Mouse (Mus musculus): Measurements from ENCODE around the gene Psg16. TPM values are rescaled to one million over a fixed set of nuclear protein-coding genes. Genes with fewer than 3 reads are reported as not detected.

The Psg16 gene
- polyA plus RNA-seq, 1 experiment = 3.3 TPM

DNA sequence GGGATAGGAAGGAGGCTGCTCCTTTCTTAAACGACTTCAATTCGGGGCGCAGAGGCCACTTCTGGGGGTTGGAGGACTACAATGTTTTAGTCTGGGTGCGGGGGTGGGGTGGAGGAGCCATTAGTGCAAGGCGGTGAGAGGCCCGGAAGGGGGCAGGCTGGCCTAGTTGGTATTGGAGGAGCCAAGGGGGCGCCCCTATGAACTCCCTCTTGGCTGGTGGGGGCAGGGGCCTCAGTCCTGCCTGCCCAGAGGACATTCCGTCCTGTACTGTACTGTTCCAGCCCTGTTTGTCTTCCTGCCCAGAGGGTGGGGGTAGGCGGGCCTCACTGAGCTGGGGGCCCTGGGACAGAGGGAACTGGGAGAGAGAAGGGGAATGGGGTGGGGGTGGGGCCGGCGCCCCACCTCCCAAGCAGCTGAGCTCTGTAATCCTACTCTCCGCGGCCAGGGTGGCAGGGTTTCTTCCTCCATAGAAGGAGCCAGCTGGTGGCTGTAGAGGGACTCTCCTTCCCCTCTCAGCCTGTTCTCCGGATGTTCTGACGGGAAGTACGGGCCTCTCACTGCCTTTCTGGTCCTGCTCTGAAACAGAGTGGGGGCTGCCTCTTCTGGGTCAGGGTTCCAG lies 15.7 kb upstream of the Psg16 start:
- TF ChIP-seq POLR2A (IDR thresholded peaks at IDR 0.05; ENCODE audit: insufficient read depth, low read length) = no peak
- TF ChIP-seq EP300 (IDR thresholded peaks at IDR 0.05; ENCODE audit: insufficient read depth, low read depth, low read length) = no peak
- TF ChIP-seq CTCF (IDR thresholded peaks at IDR 0.05; ENCODE audit: low read depth, low read length) = no peak
- no peaks in the 10 kb centered on the region for H3K36me3 ChIP-seq (ENCODE audit: control insufficient read depth, insufficient read depth, low read length, poor library complexity, severe bottlenecking)
- no peaks in the 10 kb centered on the region for H3K9me3 ChIP-seq (replicated peaks; ENCODE audit: control insufficient read depth, insufficient read depth, low read length, poor library complexity, severe bottlenecking)
- peak overlapping the region; percentile 42; the same call in 1 of the 2 replicates for H3K9ac ChIP-seq (ENCODE audit: low read depth, poor library complexity, severe bottlenecking)
- H3K27me3 ChIP-seq (ENCODE audit: control insufficient read depth, insufficient read depth, low read length, poor library complexity, severe bottlenecking) = no peaks in the 10 kb centered on the region
- peak overlapping the region; percentile 71 for H3K27ac ChIP-seq (ENCODE audit: insufficient read depth, low read length)
- H3K4me1 ChIP-seq (ENCODE audit: control insufficient read depth, insufficient read depth, low read length) = peaks cover 1% of the 10 kb centered on the region
- peak overlapping the region; percentile 24; the same call in 1 of the 2 replicates for H3K4me3 ChIP-seq (ENCODE audit: low read depth, low read length)

GRCm38 (mm10) chr7:17058816-17059462 lies 14.9 kb upstream of the Psg16 start:
- H3K27ac ChIP-seq (ENCODE audit: insufficient read depth, low read length) = peak overlapping the region; percentile 71
- H3K27me3 ChIP-seq (ENCODE audit: control insufficient read depth, insufficient read depth, low read length, poor library complexity, severe bottlenecking) = no peaks in the 10 kb centered on the region
- TF ChIP-seq EP300 (IDR thresholded peaks at IDR 0.05; ENCODE audit: insufficient read depth, low read depth, low read length) (no peak), CTCF (IDR thresholded peaks at IDR 0.05; ENCODE audit: low read depth, low read length) (no peak), POLR2A (IDR thresholded peaks at IDR 0.05; ENCODE audit: insufficient read depth, low read length) (no peak)
- no peaks in the 10 kb centered on the region for H3K36me3 ChIP-seq (ENCODE audit: control insufficient read depth, insufficient read depth, low read length, poor library complexity, severe bottlenecking)
- peak overlapping the region; percentile 42; the same call in 1 of the 2 replicates for H3K9ac ChIP-seq (ENCODE audit: low read depth, poor library complexity, severe bottlenecking)
- H3K4me3 ChIP-seq (ENCODE audit: low read depth, low read length) = no peak overlapping the region
- peaks cover 1% of the 10 kb centered on the region for H3K4me1 ChIP-seq (ENCODE audit: control insufficient read depth, insufficient read depth, low read length)
- H3K9me3 ChIP-seq (replicated peaks; ENCODE audit: control insufficient read depth, insufficient read depth, low read length, poor library complexity, severe bottlenecking) = no peaks in the 10 kb centered on the region

DNA sequence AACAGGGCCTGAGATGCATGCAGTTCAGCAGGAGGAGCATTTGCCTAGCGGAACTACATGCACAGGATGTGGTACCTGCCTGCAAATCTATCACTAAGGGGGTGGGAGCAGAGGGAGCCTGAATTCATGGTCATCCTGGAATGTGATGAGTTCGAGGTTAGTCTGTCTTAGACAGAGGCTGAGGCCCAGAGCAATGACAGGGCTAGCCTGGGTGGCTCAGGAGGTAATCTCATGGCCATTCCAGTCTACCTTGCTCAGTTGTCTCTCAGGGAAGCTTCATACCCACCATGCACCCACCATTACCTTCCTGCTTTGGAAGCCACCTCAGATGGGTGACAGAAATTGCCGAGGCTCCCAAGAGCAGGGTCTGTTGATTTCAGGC lies 14.4 kb upstream of the Psg16 start:
- Histone ChIP-seq H3K36me3 (ENCODE audit: control insufficient read depth, insufficient read depth, low read length, poor library complexity, severe bottlenecking) (no peaks in the 10 kb centered on the region), H3K27me3 (ENCODE audit: control insufficient read depth, insufficient read depth, low read length, poor library complexity, severe bottlenecking) (no peaks in the 10 kb centered on the region), H3K27ac (ENCODE audit: insufficient read depth, low read length) (no peak overlapping the region), H3K9ac (ENCODE audit: low read depth, poor library complexity, severe bottlenecking) (no peak overlapping the region), H3K4me1 (ENCODE audit: control insufficient read depth, insufficient read depth, low read length) (peaks cover 1% of the 10 kb centered on the region), H3K9me3 (replicated peaks; ENCODE audit: control insufficient read depth, insufficient read depth, low read length, poor library complexity, severe bottlenecking) (no peaks in the 10 kb centered on the region), H3K4me3 (ENCODE audit: low read depth, low read length) (no peak overlapping the region)
- TF ChIP-seq POLR2A (IDR thresholded peaks at IDR 0.05; ENCODE audit: insufficient read depth, low read length) (no peak), CTCF (IDR thresholded peaks at IDR 0.05; ENCODE audit: low read depth, low read length) (no peak), EP300 (IDR thresholded peaks at IDR 0.05; ENCODE audit: insufficient read depth, low read depth, low read length) (no peak)

- Histone ChIP-seq H3K27me3 (ENCODE audit: control insufficient read depth, insufficient read depth, low read length, poor library complexity, severe bottlenecking) (no peaks in the 10 kb centered on the region), H3K9ac (ENCODE audit: low read depth, poor library complexity, severe bottlenecking) (no peak overlapping the region), H3K27ac (ENCODE audit: insufficient read depth, low read length) (no peak overlapping the region), H3K36me3 (ENCODE audit: control insufficient read depth, insufficient read depth, low read length, poor library complexity, severe bottlenecking) (no peaks in the 10 kb centered on the region), H3K4me1 (ENCODE audit: control insufficient read depth, insufficient read depth, low read length) (peaks cover 1% of the 10 kb centered on the region), H3K4me3 (ENCODE audit: low read depth, low read length) (no peak overlapping the region), H3K9me3 (replicated peaks; ENCODE audit: control insufficient read depth, insufficient read depth, low read length, poor library complexity, severe bottlenecking) (no peaks in the 10 kb centered on the region)
- no peak for TF ChIP-seq EP300 (IDR thresholded peaks at IDR 0.05; ENCODE audit: insufficient read depth, low read depth, low read length)
- TF ChIP-seq CTCF (IDR thresholded peaks at IDR 0.05; ENCODE audit: low read depth, low read length) = no peak
- no peak for TF ChIP-seq POLR2A (IDR thresholded peaks at IDR 0.05; ENCODE audit: insufficient read depth, low read length)
Observed at GRCm38 (mm10) chr7:17060031-17060781, 13.6 kb upstream of the Psg16 start.

DNA sequence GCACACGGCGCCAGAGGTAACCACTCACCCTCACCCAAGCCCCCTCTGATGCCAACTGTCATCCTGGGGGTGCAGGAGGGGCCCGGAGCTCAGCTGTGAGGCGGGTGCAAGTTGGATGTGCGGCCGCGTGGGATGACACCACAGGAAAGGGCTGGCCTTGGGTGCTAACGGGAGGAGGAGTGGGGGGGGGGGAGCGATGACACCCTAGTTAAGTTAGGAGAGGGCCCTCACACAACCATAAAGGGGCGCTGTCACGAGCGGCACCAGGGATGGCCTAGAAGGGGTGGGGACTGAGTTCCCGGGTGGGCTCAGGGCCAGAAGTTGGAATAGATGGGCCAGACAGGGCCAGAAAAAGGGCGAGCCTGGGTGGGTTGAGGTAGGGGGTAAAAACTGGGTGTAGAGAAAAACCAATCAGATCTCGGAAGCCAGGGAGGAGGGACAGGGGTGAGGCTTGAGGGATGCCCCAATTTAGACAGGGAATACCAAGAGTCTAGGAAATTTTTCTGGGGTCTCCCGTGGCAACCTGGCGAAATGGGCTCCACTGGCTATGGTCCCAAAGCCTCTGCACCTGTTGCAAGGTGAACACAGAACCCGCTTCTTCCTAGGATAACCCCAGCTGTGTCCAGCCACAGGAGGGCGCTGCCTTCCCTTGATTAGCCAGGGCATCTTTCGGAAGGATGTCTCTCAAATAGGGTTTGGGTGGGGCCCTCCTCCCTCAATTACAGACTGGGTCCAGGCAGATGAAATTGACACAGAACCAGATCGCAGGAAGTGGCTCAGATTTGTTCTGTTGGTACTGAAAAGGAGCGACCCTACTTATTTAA lies 12.8 kb upstream of the Psg16 start:
- TF ChIP-seq EP300 (IDR thresholded peaks at IDR 0.05; ENCODE audit: insufficient read depth, low read depth, low read length) (no peak), CTCF (IDR thresholded peaks at IDR 0.05; ENCODE audit: low read depth, low read length) (peak; percentile 65), POLR2A (IDR thresholded peaks at IDR 0.05; ENCODE audit: insufficient read depth, low read length) (no peak)
- Histone ChIP-seq H3K9me3 (replicated peaks; ENCODE audit: control insufficient read depth, insufficient read depth, low read length, poor library complexity, severe bottlenecking) (no peaks in the 10 kb centered on the region), H3K36me3 (ENCODE audit: control insufficient read depth, insufficient read depth, low read length, poor library complexity, severe bottlenecking) (no peaks in the 10 kb centered on the region), H3K9ac (ENCODE audit: low read depth, poor library complexity, severe bottlenecking) (no peak overlapping the region), H3K27ac (ENCODE audit: insufficient read depth, low read length) (no peak overlapping the region), H3K27me3 (ENCODE audit: control insufficient read depth, insufficient read depth, low read length, poor library complexity, severe bottlenecking) (no peaks in the 10 kb centered on the region), H3K4me1 (ENCODE audit: control insufficient read depth, insufficient read depth, low read length) (peaks cover 1% of the 10 kb centered on the region), H3K4me3 (ENCODE audit: low read depth, low read length) (no peak overlapping the region)
